Comparison of ENCODE assay signal across 8 mouse cellular contexts in the genomic region with DNA sequence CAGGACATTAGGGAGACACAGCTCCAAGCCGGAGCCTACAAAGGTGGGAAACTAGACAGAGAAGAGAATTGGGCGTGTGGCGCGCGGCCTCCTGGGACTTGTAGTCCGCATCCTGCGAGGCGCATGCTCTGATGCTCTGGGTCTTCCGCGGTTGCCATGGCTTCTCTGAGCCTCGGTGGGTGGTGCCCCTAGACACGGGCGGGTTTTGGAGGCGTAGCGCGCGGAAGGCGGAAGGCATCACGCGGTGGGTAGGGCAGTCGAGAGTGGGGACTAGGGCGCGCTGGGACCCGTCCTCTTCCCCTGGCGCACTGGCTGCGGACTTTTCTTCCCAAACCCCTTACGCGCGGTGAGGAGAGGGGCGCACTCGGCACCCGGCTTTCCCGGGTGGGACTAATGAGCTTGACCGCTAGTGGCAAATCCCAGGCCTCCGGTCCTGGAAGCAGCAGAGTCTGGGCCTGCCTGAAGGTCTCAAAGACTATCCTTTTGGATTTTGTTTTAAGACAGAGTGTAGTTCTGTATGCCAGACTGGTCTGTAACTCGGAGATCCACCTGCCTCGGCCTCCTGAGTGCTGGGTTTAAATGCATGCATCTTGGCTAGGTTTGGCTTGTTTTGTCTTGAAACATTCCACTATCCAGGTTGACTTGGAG. TPM values are rescaled to one million over a fixed set of nuclear protein-coding genes. Genes with fewer than 3 reads are reported as not detected.
DNase-seq lines count a peak whose midpoint lies in the region; ATAC-seq lines count a peak whose summit lies in the region.

A gene (plus strand): TSS at position 160 of the 648 bp plus-strand sequence.

- H3K27me3 ChIP-seq in hindbrain, embryonic 12.5 days: no peaks in the 10 kb centered on the region

- peak within 1 kb of the TSS; percentile 65 for H3K4me2 ChIP-seq in hindbrain, embryonic 12.5 days (replicated peaks)

- DNase-seq in Muller cell, postnatal 12 days (ENCODE audit: inconsistent ontology term): peak; percentile 97
- DNase-seq in cerebellum, adult 9-11 months: peak; percentile 94
- DNase-seq in frontal cortex, postnatal 10 days (ENCODE audit: low spot score in 2 of 2): peak; percentile 92 to 95
- peak; percentile 91 to 97 for DNase-seq in layer of hippocampus, postnatal 14 days (ENCODE audit: low spot score in 2 of 2)
- peak; percentile 96 for DNase-seq in lung, postnatal 14 days
- peak; percentile 71 for DNase-seq in retina, adult 2 months (ENCODE audit: low read depth, low spot score)
- DNase-seq in thymus, postnatal 36 days: peak; percentile 93 to 97

- no peaks in the 10 kb centered on the region for H3K9me3 ChIP-seq in hindbrain, embryonic 12.5 days (replicated peaks)

- H3K27ac ChIP-seq in hindbrain, embryonic 12.5 days: peak within 1 kb of the TSS; percentile 78

- peaks cover 14% of the 10 kb centered on the region for H3K36me3 ChIP-seq in hindbrain, embryonic 12.5 days

- H3K4me1 ChIP-seq in hindbrain, embryonic 12.5 days: no peaks in the 10 kb centered on the region

- ATAC-seq in hindbrain, embryonic 12.5 days (ENCODE audit: low FRiP score): peak; percentile 97

- peak within 1 kb of the TSS; percentile 68 for H3K9ac ChIP-seq in hindbrain, embryonic 12.5 days

- H3K4me3 ChIP-seq in hindbrain, embryonic 12.5 days: peak within 1 kb of the TSS; percentile 60

- WGBS in hindbrain, embryonic 12.5 days: 3% methylated on average over 37 of the region's 37 CpGs

RNA-seq across cellular contexts. Expression of the gene that starts here (rescaled TPM):
- 37.7 and 39.6 TPM in 2 replicates for polyA plus RNA-seq in hindbrain, embryonic 12.5 days (2016; fragmentation: Nextera tagmentation; extraction: Ambion mirVana)
- total RNA-seq in layer of hippocampus, postnatal 14 days (2021): 10 to 100 TPM; 12.9 to 13.1 TPM

Comparison
In these comparisons a context has a peak if more than half of its experiments do, and no peak if none do; other contexts are left out.
1. Peak in every context shown above with its lines: DNase-seq, ATAC-seq, H3K4me3 ChIP-seq and H3K27ac ChIP-seq.